Mouse (Mus musculus): Measurements from ENCODE around the gene Zfp867. TPM values are rescaled to one million over a fixed set of nuclear protein-coding genes. Genes with fewer than 3 reads are reported as not detected.

Zfp867 gene
- polyA plus RNA-seq, 1 experiment from 2014 or later: 13.0 TPM

DNA sequence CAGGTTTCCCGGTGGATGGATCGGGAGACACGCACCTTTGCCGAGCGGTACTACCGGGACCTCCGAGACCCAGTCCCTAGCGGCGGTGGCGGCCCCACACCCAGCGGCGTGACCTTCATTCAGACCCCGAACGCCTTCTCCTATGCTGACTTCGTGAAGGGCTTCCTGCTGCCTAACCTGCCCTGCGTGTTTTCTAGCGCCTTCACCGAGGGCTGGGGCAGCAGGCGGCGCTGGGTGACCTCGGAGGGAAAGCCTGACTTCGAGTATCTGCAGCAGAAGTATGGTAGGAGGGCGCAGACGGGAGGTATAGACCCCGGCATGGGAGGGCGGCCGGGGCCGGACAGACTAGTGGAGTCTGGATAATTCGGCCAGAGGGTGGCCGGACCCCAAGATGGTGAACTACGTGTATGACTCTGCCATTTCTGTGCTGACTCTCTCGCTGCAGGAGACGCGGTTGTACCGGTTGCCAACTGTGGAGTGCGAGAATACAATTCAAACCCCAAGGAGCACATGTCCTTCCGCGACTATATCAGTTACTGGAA is 22.0 kb downstream of the Zfp867 start:
- ATAC-seq (replicated peaks; ENCODE audit: low FRiP score): peak; percentile 75
- peaks cover under 1% of the 10 kb centered on the region for H3K36me3 ChIP-seq (ENCODE audit: control insufficient read depth, insufficient read depth, low read length)

GRCm38 (mm10) chr11:59449741-59450229 is 22.5 kb downstream of the Zfp867 start, which contains the start of gene Jmjd4:
Jmjd4 (plus strand) TSS chr11:59450045.
- peak within 1 kb of the TSS; percentile 79 for H3K4me3 ChIP-seq (ENCODE audit: low read depth, low read length)
- ATAC-seq (replicated peaks; ENCODE audit: low FRiP score): peak; percentile 94
- peak; percentile 94 for DNase-seq (ENCODE audit: low spot score)
- no peak within 1 kb of the TSS for H3K27ac ChIP-seq (ENCODE audit: low read depth, low read length)
- peak within 1 kb of the TSS; percentile 71 for H3K4me2 ChIP-seq (ENCODE audit: low read depth, low read length, severe bottlenecking)
- H3K9me3 ChIP-seq (ENCODE audit: control insufficient read depth, low read length): no peaks in the 10 kb centered on the region
- H3K36me3 ChIP-seq (ENCODE audit: control insufficient read depth, insufficient read depth, low read length): no peaks in the 10 kb centered on the region; the same call in 1 of the 2 replicates
- H3K27me3 ChIP-seq (ENCODE audit: control insufficient read depth, insufficient read depth, low read length): no peaks in the 10 kb centered on the region
- WGBS: under 1% methylated on average over 36 of the region's 40 CpGs
- peaks cover 6% of the 10 kb centered on the region for H3K4me1 ChIP-seq (replicated peaks; ENCODE audit: control insufficient read depth, insufficient read depth, low read length)
- peak within 1 kb of the TSS; percentile 75 for H3K9ac ChIP-seq (ENCODE audit: low read length)

More for the DNA sequence above, 22.0 kb downstream of the Zfp867 start:
- peaks cover 6% of the 10 kb centered on the region for H3K4me1 ChIP-seq (replicated peaks; ENCODE audit: control insufficient read depth, insufficient read depth, low read length)
- peak; percentile 72 for DNase-seq (ENCODE audit: low spot score)
- WGBS: 1% methylated on average over 38 of the region's 38 CpGs
- H3K27me3 ChIP-seq (ENCODE audit: control insufficient read depth, insufficient read depth, low read length): no peaks in the 10 kb centered on the region
- H3K9ac ChIP-seq (ENCODE audit: low read length): peak overlapping the region; percentile 75
- peak overlapping the region; percentile 79 for H3K4me3 ChIP-seq (ENCODE audit: low read depth, low read length)
- H3K4me2 ChIP-seq (ENCODE audit: low read depth, low read length, severe bottlenecking): peak overlapping the region; percentile 71
- H3K9me3 ChIP-seq (ENCODE audit: control insufficient read depth, low read length): no peaks in the 10 kb centered on the region
- no peak overlapping the region for H3K27ac ChIP-seq (ENCODE audit: low read depth, low read length)

GRCm38 (mm10) chr11:59443102-59443501 is 29.2 kb downstream of the Zfp867 start:
- Histone ChIP-seq H3K4me2 (ENCODE audit: low read depth, low read length, severe bottlenecking) (no peak overlapping the region), H3K9ac (ENCODE audit: low read length) (no peak overlapping the region), H3K36me3 (ENCODE audit: control insufficient read depth, insufficient read depth, low read length) (no peaks in the 10 kb centered on the region; the same call in 1 of the 2 replicates), H3K4me3 (ENCODE audit: low read depth, low read length) (no peak overlapping the region), H3K9me3 (ENCODE audit: control insufficient read depth, low read length) (no peaks in the 10 kb centered on the region), H3K4me1 (replicated peaks; ENCODE audit: control insufficient read depth, insufficient read depth, low read length) (no peaks in the 10 kb centered on the region), H3K27ac (ENCODE audit: low read depth, low read length) (no peak overlapping the region), H3K27me3 (ENCODE audit: control insufficient read depth, insufficient read depth, low read length) (no peaks in the 10 kb centered on the region)
- peak; percentile 30 for DNase-seq (ENCODE audit: low spot score)
- no peak for ATAC-seq (replicated peaks; ENCODE audit: low FRiP score)

- H3K27me3 ChIP-seq (ENCODE audit: control insufficient read depth, insufficient read depth, low read length): no peaks in the 10 kb centered on the region
- no peak for ATAC-seq (replicated peaks; ENCODE audit: low FRiP score)
- WGBS: 95% methylated on average over 12 of the region's 12 CpGs
Measured at GRCm38 (mm10) chr11:59437954-59438353, 34.3 kb downstream of the Zfp867 start.

DNA sequence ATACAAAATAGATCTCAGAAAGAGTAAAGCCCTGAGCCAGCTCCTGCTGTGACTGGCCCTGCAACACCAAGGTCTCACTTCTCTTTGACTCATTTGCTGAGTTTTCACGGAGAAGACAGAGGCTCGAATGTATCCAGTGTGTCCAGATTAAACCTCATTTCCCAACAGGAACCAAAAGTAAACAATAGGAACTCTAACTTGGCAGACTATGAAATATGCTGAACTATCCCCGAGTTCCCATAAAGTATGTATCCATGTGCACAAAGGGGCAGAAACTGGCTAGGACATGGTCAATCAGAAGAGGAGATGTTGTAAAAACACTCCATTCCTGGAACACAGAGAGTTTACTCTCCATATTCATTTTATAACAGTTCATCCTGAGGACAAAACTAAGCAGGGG is 40.0 kb downstream of the Zfp867 start:
- Histone ChIP-seq H3K27ac (ENCODE audit: low read depth, low read length) (no peak overlapping the region), H3K4me2 (ENCODE audit: low read depth, low read length, severe bottlenecking) (no peak overlapping the region), H3K4me3 (ENCODE audit: low read depth, low read length) (no peak overlapping the region), H3K9ac (ENCODE audit: low read length) (no peak overlapping the region), H3K27me3 (ENCODE audit: control insufficient read depth, insufficient read depth, low read length) (no peaks in the 10 kb centered on the region), H3K9me3 (ENCODE audit: control insufficient read depth, low read length) (peaks cover 3% of the 10 kb centered on the region; the same call in 1 of the 2 replicates), H3K4me1 (replicated peaks; ENCODE audit: control insufficient read depth, insufficient read depth, low read length) (no peaks in the 10 kb centered on the region), H3K36me3 (ENCODE audit: control insufficient read depth, insufficient read depth, low read length) (peaks cover 7% of the 10 kb centered on the region)
- ATAC-seq (replicated peaks; ENCODE audit: low FRiP score): no peak
- WGBS: 81% methylated on average over 3 of the region's 3 CpGs
- DNase-seq (ENCODE audit: low spot score): no peak

More at GRCm38 (mm10) chr11:59437954-59438353, 34.3 kb downstream of the Zfp867 start:
- H3K27ac ChIP-seq (ENCODE audit: low read depth, low read length): no peak overlapping the region
- H3K36me3 ChIP-seq (ENCODE audit: control insufficient read depth, insufficient read depth, low read length): peaks cover 13% of the 10 kb centered on the region
- no peak overlapping the region for H3K4me2 ChIP-seq (ENCODE audit: low read depth, low read length, severe bottlenecking)
- peaks cover 3% of the 10 kb centered on the region; the same call in 1 of the 2 replicates for H3K9me3 ChIP-seq (ENCODE audit: control insufficient read depth, low read length)
- no peak overlapping the region for H3K9ac ChIP-seq (ENCODE audit: low read length)
- H3K4me1 ChIP-seq (replicated peaks; ENCODE audit: control insufficient read depth, insufficient read depth, low read length): no peaks in the 10 kb centered on the region
- DNase-seq (ENCODE audit: low spot score): peak; percentile 21
- no peak overlapping the region for H3K4me3 ChIP-seq (ENCODE audit: low read depth, low read length)

DNA sequence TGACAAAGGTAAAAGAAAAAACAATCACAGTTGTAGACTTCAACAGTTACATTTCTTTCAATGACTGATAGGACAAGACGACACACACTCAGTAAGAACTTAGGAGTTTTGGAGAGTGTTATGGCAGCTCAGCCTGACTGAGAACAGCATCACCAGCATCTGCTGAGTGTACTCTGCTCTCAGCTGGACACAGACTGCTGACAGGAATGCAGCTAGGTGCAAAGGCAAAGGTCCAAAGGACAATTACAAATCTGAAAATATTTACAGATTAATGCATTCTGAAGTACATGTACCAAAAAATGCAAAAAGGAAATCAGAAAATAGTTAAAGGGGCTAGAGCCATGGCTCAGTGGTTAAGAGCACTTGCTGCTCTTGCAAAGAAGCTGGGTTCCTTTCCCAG is 42.3 kb downstream of the Zfp867 start:
- DNase-seq (ENCODE audit: low spot score) (no peak), ATAC-seq (replicated peaks; ENCODE audit: low FRiP score) (no peak)
- Histone ChIP-seq H3K4me1 (replicated peaks; ENCODE audit: control insufficient read depth, insufficient read depth, low read length) (no peaks in the 10 kb centered on the region), H3K27me3 (ENCODE audit: control insufficient read depth, insufficient read depth, low read length) (no peaks in the 10 kb centered on the region), H3K9me3 (ENCODE audit: control insufficient read depth, low read length) (no peaks in the 10 kb centered on the region), H3K9ac (ENCODE audit: low read length) (no peak overlapping the region), H3K36me3 (ENCODE audit: control insufficient read depth, insufficient read depth, low read length) (peaks cover 3% of the 10 kb centered on the region; the same call in 1 of the 2 replicates), H3K4me3 (ENCODE audit: low read depth, low read length) (no peak overlapping the region), H3K27ac (ENCODE audit: low read depth, low read length) (no peak overlapping the region), H3K4me2 (ENCODE audit: low read depth, low read length, severe bottlenecking) (no peak overlapping the region)
- WGBS: 83% methylated on average over 1 of the region's 1 CpGs

DNA sequence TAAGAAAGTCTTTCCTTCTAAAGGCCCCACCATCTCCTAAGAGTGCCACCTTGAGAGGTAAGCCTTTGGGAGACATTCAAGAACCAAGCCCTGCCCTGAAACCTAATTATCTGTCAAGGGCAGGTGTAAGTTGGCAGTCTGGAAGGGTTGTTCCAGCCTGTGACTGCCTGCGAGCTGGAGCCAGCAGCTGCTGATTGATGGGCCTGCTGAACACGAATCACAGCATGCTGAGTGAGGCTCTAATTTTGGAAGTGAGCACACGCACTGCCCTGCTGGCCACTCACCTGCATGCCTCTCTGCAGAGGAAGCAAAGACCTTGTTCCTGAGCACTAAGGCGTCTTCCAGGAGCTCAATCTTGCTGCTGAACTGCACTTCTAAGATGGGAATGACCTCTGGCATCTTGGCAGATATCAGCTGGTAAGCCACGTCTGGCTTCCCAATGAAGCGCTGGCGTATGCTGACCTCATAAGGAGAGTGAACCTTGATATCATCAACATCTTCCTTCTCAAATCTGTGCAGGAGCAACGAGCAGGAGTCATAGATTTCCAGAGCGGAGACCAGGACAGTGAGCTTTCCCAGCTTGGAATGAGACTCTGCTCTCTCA is 44.1 kb downstream of the Zfp867 start:
- no peak for DNase-seq (ENCODE audit: low spot score)
- no peak overlapping the region for H3K4me2 ChIP-seq (ENCODE audit: low read depth, low read length, severe bottlenecking)
- no peak for ATAC-seq (replicated peaks; ENCODE audit: low FRiP score)
- H3K27ac ChIP-seq (ENCODE audit: low read depth, low read length): no peak overlapping the region
- no peaks in the 10 kb centered on the region for H3K27me3 ChIP-seq (ENCODE audit: control insufficient read depth, insufficient read depth, low read length)
- H3K9me3 ChIP-seq (ENCODE audit: control insufficient read depth, low read length): no peaks in the 10 kb centered on the region
- H3K36me3 ChIP-seq (ENCODE audit: control insufficient read depth, insufficient read depth, low read length): peaks cover 3% of the 10 kb centered on the region; the same call in 1 of the 2 replicates
- H3K4me3 ChIP-seq (ENCODE audit: low read depth, low read length): no peak overlapping the region
- 94% methylated on average over 9 of the region's 9 CpGs for WGBS
- H3K9ac ChIP-seq (ENCODE audit: low read length): no peak overlapping the region
- H3K4me1 ChIP-seq (replicated peaks; ENCODE audit: control insufficient read depth, insufficient read depth, low read length): no peaks in the 10 kb centered on the region

GRCm38 (mm10) chr11:59425671-59426101 is 46.6 kb downstream of the Zfp867 start:
- Histone ChIP-seq H3K4me3 (ENCODE audit: low read depth, low read length) (no peak overlapping the region), H3K9me3 (ENCODE audit: control insufficient read depth, low read length) (no peaks in the 10 kb centered on the region), H3K4me2 (ENCODE audit: low read depth, low read length, severe bottlenecking) (no peak overlapping the region), H3K27ac (ENCODE audit: low read depth, low read length) (no peak overlapping the region), H3K9ac (ENCODE audit: low read length) (no peak overlapping the region), H3K4me1 (replicated peaks; ENCODE audit: control insufficient read depth, insufficient read depth, low read length) (no peaks in the 10 kb centered on the region), H3K36me3 (ENCODE audit: control insufficient read depth, insufficient read depth, low read length) (peaks cover 3% of the 10 kb centered on the region; the same call in 1 of the 2 replicates), H3K27me3 (ENCODE audit: control insufficient read depth, insufficient read depth, low read length) (no peaks in the 10 kb centered on the region)
- ATAC-seq (replicated peaks; ENCODE audit: low FRiP score) (no peak), DNase-seq (ENCODE audit: low spot score) (no peak)
- WGBS: 71% methylated on average over 7 of the region's 7 CpGs
